Mouse (Mus musculus): ENCODE data around the gene Vegfb. TPM values are rescaled to one million over a fixed set of nuclear protein-coding genes. Genes with fewer than 3 reads are reported as not detected.

The Vegfb gene
- polyA plus RNA-seq (2014; fragmentation: Illumina TruSeq; extraction: RNeasy Lipid Tissue Mini Kit (QIAGEN cat#74804); ENCODE audit: low read depth, low replicate concordance), result 3.3 TPM

DNA sequence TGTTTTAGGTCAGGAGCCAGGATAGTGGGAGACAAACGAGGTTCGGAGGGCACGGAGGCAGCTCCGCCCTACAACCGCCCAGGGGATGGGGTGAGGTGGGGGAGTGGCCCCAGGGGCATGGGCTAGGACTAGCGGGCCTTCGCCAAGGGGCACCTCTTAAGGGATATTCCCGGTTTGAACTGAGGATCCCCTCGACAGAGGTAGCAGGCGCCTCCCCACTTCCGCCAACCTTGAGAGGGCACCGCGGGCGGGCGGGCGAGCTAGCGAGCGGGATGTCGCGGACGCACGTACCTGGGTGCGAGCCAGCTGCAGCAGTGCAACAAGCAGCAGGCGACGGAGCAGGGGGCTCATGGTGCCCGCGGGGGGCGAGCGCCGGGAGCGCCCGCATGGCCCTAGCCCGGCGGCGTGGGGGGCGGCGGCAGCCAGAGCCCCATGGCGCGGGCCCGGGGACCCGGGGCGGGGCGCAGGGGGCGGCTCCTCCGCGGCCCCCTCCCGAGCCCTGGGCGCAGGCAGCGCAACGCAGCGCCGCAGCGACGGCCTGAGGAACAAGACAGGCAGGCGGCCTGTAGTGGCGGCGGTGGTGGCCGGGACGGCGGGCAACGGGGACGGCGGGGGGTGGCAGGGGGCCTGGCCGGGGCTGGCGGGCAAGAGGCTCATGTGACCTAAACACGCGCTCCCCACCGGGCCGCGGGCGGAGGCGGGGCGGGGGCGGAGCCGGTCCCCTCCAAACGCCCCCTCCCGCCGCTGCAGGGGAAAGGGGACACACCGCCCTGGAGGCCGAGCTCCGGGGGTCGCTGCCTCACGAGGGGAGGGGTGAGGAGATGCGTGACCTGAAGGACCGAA lies at the start of gene Vegfb:
TSS of gene Vegfb (minus strand) at position 591 of the 843 bp plus-strand sequence.

DNA sequence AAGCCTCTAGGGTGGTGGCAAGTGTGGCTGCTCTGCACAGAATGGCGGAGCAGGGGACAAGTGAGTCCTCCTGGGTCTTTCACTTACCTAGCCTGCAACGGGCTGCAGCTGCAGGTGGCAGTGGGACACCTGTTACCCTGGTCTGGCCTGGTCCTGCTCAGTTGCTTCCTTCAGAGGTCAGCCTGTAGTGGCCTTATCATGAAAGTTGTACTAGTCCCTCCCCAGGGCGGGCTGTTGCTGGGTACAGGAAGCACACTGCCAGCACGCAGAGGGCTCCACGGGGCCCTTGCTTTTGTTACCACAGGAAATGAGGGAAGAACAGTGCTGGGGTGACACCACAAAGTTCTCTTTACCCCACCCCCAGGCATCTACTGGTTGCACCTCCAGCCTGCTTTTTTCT lies 31.7 kb upstream of the Vegfb start, which contains the start of gene Fermt3:
TSS of gene Fermt3 (minus strand) at position 279 of the 400 bp plus-strand sequence.

DNA sequence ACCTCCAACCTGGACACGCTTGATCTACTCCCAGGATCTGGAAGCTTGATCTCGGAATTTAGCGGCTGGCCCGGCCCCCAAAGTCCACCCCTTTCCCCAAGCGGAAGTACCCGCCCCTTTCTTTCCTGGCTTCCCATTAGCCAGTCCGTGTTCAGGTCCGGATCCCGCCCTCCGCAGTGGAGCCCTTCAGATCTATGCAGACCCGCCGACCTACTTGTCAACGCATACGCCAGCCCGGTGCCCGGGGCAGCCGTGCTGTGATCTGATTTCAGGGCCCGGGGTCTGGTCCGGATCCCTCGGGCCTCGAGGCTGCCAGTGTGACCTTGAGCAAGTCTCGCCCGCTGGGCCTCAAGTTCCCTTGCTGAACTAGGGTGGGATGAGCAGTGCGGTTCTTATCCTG lies 8.6 kb upstream of the Vegfb start, which contains the start of the genes Nudt22 and Trpt1:
TSS of gene Nudt22 (minus strand) at position 112 of the 400 bp plus-strand sequence.
TSS of gene Trpt1 (plus strand) at position 126 of the 400 bp plus-strand sequence.

DNA sequence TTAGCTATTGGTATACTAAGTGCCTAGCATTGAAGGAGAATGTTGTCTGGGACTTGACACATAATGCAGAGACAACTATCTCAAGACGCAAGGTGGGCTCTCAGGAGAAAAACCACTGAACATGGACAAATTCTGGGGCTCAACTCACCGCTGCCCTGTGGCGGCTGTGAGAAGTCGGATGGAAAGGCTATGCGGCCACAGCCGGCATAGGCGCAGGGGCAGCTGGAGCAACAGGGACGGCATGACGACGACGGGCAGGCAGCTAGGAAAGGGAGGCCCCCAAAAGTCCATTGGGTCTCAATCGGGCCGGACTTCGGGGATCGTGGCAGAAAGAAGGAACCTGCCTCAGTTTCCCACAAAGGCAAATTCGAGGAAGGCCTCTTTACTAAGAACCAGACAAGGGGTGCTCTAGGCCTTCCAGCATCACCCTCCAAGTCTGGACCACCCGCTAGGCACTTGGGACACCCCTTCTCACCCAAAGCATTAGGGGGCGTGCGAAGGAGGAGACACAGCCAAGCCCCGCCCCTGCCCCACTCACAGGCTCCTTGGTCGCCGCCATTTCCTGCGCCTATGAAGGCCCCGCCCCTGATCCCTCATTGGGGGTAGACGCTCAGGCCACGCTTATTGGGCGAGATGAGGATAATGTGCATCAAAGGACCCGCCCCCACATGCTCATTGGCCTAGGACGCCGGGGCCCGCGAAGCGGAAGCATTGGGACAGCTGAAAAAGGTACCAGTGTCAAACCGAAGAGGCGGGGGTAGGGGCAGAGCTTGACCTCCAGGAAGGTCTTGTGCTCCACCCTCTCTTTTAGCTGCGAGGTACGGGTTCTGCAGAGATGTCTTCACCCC lies 4.8 kb upstream of the Vegfb start, which contains the start of gene Dnajc4:
TSS of gene Dnajc4 (minus strand) at position 562 of the 848 bp plus-strand sequence.

DNA sequence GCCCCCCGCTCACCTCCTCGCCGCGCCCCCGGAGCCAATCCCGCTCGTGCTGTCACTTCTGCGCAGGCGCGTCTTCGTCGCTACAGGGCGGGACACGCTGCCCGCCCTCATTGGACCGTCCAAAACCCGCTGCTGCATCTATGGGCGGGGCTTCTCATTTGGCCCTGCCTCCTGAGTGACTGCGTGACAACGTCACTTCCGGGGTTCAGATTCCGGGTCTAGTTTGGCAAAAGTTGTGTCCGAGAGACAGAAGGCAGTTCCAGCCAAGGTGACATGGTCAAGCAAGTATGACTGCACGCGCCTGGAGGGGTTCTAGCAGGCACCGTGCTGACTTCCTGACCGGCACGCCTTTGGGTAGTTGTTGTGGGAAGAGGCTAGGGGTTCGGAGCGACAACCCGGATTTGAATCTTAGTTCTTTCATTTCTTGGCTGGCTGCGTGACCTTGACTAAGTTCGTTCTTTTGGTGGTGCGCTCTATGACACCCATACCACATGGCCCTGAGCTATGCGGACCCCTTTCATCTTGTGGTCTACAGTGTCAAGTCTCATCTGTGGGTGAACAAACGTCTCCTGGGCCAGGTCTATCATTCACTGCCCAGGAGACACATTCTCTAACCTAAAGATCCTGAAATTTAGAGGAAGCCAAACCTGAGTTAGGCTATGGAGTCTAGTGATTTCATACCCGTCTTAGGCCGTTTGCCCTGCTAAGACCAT lies 6.9 kb downstream of the Vegfb start, which contains the start of gene Fkbp2:
TSS of gene Fkbp2 (minus strand) at position 121 of the 713 bp plus-strand sequence.

DNA sequence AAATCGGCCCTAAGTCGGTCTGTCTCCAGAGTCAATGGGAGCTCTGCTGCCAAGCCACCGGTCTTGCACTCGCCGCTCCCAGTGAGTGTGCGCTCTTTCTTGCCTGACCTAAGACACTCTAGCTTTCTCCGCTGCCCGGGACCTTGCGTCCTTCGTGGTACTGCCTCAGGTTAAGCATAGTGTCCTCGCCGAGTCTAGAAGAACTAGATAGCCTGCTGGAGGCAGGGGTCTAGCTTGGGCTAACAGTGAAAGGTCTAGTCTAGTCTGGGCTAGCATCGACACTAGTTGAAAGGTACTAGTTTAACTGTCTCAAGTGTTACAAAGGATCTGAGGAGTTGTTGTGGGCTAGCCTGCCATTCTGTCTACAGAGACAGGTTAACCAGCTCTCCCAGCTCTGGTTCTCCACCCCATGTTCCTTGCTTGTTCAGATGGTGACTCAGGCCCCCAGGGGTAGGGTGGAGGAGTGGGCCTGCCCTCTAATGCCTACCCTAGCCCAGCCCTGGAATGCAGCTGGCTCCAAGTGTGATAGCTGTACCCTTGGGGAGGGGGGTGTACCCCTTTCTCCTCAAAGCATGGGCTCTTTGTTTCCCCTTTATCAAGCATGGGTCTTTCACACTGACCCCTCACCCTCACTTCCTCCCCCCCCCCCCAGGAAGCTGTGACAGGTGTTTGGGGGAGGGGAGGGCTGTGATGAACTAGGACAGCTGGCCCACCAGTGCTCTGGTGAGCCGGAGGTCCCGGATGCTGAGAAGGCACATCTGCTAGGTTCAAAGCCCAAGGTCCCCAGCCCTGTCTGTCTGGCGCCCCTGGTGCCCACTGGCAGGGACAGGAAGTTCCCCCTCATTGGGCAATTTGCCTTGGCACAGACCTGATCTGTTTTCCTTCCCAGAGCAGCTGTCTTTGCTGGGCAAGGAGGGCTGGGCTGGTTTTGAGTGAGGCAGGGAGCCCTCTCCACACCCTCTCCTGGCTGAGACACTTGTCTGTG lies 11.6 kb downstream of the Vegfb start, which contains the start of gene Plcb3:
TSS of gene Plcb3 (minus strand) at position 934 of the 985 bp plus-strand sequence.

DNA sequence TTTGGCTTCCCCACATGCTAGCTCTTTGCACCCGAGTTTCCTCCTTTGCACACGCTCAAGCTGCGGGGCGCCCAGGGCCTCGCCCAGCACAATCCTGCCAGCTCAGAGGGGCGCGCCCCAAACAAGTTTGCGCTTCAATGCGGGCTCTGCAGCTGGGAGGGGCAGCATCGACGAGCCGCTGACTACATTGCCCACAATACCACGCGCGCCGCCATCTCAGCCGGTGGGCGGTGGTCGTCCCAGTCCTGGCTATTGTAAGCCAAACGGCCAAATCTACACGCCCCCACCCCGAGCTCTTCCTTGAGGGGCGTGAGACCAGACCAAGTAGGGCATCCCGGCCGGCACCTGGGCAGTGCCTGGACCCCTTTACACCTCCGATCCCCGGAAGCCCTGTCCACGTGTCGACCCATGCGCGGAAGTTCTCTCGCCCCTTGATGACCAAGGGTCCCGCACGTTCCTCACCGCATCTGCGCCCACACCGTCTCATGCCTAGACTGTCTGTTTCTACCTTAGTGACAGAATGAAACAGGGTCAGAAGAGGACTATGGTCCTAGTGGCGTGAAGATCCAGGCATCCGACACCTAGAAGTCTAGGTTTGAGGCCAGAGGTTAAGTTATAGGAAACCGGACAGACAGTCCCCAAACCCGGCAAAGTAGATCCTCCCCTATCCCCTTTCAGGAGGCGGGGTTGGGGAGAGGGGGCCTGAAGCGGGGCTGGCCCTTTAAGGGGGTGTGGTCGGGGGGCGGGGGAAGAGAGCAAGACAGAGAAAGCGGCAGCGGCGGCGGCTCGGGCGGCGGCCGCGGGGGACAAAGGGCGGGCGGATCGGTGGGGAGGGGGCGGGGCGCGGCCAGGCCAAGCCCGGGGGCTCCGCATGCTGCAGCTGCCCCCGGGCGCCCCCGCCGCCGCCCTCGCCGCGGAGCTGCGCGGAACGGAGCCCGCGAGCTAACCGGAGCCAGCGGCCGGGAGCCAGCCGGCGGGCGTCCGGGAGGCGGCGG lies 12.9 kb downstream of the Vegfb start, which contains the start of gene Ppp1r14b:
TSS of gene Ppp1r14b (plus strand) at position 758 of the 995 bp plus-strand sequence.

DNA sequence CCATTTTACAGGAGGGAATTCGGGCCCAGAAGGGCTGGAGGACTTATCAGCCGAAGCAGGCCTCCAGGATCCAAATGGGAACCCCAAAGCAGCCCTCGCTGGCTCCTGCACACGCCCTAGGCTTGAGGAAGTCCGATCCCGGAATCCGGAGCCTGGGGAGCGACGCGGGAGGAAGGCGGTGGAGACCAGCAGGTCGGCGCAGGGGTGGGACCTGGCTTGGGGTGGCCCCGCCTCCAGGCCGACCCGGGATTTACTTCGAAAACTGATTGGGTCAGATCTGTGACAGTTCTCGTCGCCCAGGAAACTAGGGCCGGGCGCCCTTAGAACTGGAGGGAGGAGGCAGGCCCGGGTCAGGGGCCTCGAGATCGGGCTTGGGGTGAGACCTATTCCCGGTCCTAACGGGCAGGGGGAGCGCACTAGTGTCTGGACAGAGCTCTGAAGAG lies 45.2 kb downstream of the Vegfb start, which contains the start of gene Gpr137:
TSS of gene Gpr137 (minus strand) at position 232 of the 443 bp plus-strand sequence.

DNA sequence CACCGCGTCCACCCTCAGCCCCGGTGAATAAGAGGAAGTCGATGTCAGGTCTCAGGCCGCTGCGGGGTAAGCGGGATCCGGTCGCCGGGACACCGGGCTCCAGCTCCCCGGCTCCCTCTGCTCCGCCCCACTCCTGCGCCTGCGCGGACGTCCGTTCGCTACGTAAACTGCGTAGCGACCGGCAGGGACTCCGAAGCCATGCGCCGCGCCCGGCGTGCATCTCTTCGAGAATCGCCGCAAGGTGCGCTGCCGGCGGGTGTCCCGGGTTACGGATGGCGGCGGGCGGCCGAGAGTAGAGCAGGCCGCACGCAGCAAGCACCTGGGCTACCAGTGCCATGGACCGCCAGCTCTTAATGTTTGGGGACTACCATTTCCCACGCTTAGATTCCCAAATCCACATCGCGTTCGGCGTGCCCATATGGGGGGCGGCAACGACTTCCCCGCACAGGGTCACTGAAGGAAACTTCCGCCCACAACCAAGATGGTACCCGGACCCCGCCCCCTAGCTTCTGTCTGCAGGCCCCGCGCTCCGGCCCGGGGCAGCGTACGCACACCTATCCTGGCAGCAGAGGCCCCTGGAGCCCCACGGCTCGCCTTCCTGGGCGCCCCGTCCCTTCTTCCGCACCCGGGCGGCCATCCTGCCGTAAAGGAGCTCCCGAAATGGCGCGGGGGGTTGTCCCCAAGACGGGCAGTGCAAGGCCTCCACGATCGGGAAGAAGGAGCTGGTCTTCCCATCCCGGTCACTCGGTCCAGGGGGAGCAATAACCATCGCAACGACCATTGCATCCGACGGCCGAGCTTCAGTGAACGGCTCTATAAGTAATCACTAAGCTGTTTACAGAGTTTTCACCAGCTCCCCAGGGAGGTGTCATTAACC lies 45.8 kb downstream of the Vegfb start, which contains the start of gene Bad:
TSS of gene Bad (plus strand) at position 490 of the 877 bp plus-strand sequence.

DNA sequence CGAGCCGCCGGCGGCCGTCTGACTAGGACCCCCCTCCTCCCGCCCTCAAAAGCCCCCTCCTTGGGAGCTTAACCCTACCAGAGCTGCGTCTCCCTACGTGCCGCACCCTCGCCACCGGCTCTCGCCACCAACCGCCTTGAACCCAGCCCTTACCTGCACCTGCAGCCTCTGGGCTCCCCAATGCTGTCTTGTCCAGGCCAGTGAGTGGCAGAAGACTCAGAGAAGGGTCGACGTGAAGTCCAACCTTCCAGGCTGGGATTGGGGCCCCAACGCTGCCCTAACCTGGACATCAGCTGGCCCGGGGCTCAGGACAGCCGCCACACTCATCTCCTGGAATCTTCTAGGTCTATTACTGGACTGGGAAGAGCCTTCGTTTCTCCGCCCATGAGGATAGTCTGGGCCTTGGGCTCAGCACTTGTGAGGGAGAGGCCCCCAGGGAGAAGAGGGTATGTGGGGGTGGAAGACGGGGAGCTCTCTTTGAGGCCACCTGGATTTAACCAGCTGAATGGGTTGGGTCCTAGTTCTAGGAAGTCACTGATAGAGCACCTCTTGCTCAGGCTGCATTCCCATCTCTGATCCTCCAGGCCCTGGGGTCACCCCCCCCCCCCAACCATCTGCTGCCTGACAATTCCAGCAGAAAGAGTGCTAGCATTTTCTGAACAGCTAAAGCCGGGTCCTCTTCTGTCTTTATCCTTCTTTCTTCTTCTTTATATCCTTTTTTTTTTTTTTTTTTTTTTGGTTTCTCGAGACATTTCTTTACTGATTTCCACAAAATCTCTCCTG lies 53.1 kb downstream of the Vegfb start, which contains the start of gene Kcnk4:
TSS of gene Kcnk4 (minus strand) at position 321 of the 783 bp plus-strand sequence.

Other genes with a start within 250 kb of the Vegfb start
- not detected for gene Rps6ka4, start 147.0 kb downstream of the Vegfb start, polyA plus RNA-seq (2014; fragmentation: Illumina TruSeq; extraction: RNeasy Lipid Tissue Mini Kit (QIAGEN cat#74804); ENCODE audit: low read depth, low replicate concordance)
- not detected for gene Ccdc88b, start 129.4 kb downstream of the Vegfb start, polyA plus RNA-seq (2014; fragmentation: Illumina TruSeq; extraction: RNeasy Lipid Tissue Mini Kit (QIAGEN cat#74804); ENCODE audit: low read depth, low replicate concordance)
- gene Trmt112, start 78.0 kb downstream of the Vegfb start, polyA plus RNA-seq (2014; fragmentation: Illumina TruSeq; extraction: RNeasy Lipid Tissue Mini Kit (QIAGEN cat#74804); ENCODE audit: low read depth, low replicate concordance), result 20.7 TPM
- gene Prdx5, start 77.5 kb downstream of the Vegfb start, polyA plus RNA-seq (2014; fragmentation: Illumina TruSeq; extraction: RNeasy Lipid Tissue Mini Kit (QIAGEN cat#74804); ENCODE audit: low read depth, low replicate concordance), result 53.2 TPM
- gene Esrra, start 65.8 kb downstream of the Vegfb start, polyA plus RNA-seq (2014; fragmentation: Illumina TruSeq; extraction: RNeasy Lipid Tissue Mini Kit (QIAGEN cat#74804); ENCODE audit: low read depth, low replicate concordance), result 2.0 TPM
- gene Catsperz, start 62.3 kb downstream of the Vegfb start, polyA plus RNA-seq (2014; fragmentation: Illumina TruSeq; extraction: RNeasy Lipid Tissue Mini Kit (QIAGEN cat#74804); ENCODE audit: low read depth, low replicate concordance), result not detected
- not detected for gene Kcnk4, start 53.1 kb downstream of the Vegfb start, polyA plus RNA-seq (2014; fragmentation: Illumina TruSeq; extraction: RNeasy Lipid Tissue Mini Kit (QIAGEN cat#74804); ENCODE audit: low read depth, low replicate concordance)
- gene Bad, start 45.8 kb downstream of the Vegfb start, polyA plus RNA-seq (2014; fragmentation: Illumina TruSeq; extraction: RNeasy Lipid Tissue Mini Kit (QIAGEN cat#74804); ENCODE audit: low read depth, low replicate concordance), result 0.90 TPM
- gene Gpr137, start 45.2 kb downstream of the Vegfb start, polyA plus RNA-seq (2014; fragmentation: Illumina TruSeq; extraction: RNeasy Lipid Tissue Mini Kit (QIAGEN cat#74804); ENCODE audit: low read depth, low replicate concordance), result 0.98 TPM
- 2.9 TPM for gene Ppp1r14b, start 12.7 kb downstream of the Vegfb start, polyA plus RNA-seq (2014; fragmentation: Illumina TruSeq; extraction: RNeasy Lipid Tissue Mini Kit (QIAGEN cat#74804); ENCODE audit: low read depth, low replicate concordance)
- 1.5 TPM for gene Plcb3, start 11.2 kb downstream of the Vegfb start, polyA plus RNA-seq (2014; fragmentation: Illumina TruSeq; extraction: RNeasy Lipid Tissue Mini Kit (QIAGEN cat#74804); ENCODE audit: low read depth, low replicate concordance)
- 20.9 TPM for gene Fkbp2, start 7.2 kb downstream of the Vegfb start, polyA plus RNA-seq (2014; fragmentation: Illumina TruSeq; extraction: RNeasy Lipid Tissue Mini Kit (QIAGEN cat#74804); ENCODE audit: low read depth, low replicate concordance)
- gene Dnajc4, start 4.9 kb upstream of the Vegfb start, polyA plus RNA-seq (2014; fragmentation: Illumina TruSeq; extraction: RNeasy Lipid Tissue Mini Kit (QIAGEN cat#74804); ENCODE audit: low read depth, low replicate concordance), result 2.7 TPM
- not detected for gene Nudt22, start 8.5 kb upstream of the Vegfb start, polyA plus RNA-seq (2014; fragmentation: Illumina TruSeq; extraction: RNeasy Lipid Tissue Mini Kit (QIAGEN cat#74804); ENCODE audit: low read depth, low replicate concordance)
- 0.58 TPM for gene Trpt1, start 8.5 kb upstream of the Vegfb start, polyA plus RNA-seq (2014; fragmentation: Illumina TruSeq; extraction: RNeasy Lipid Tissue Mini Kit (QIAGEN cat#74804); ENCODE audit: low read depth, low replicate concordance)
- 0.16 TPM for gene Fermt3, start 31.8 kb upstream of the Vegfb start, polyA plus RNA-seq (2014; fragmentation: Illumina TruSeq; extraction: RNeasy Lipid Tissue Mini Kit (QIAGEN cat#74804); ENCODE audit: low read depth, low replicate concordance)
- gene Stip1, start 52.3 kb upstream of the Vegfb start, polyA plus RNA-seq (2014; fragmentation: Illumina TruSeq; extraction: RNeasy Lipid Tissue Mini Kit (QIAGEN cat#74804); ENCODE audit: low read depth, low replicate concordance), result 34.1 TPM
- gene Macrod1, start 69.2 kb upstream of the Vegfb start, polyA plus RNA-seq (2014; fragmentation: Illumina TruSeq; extraction: RNeasy Lipid Tissue Mini Kit (QIAGEN cat#74804); ENCODE audit: low read depth, low replicate concordance), result 9.3 TPM
- gene Flrt1, start 118.1 kb upstream of the Vegfb start, polyA plus RNA-seq (2014; fragmentation: Illumina TruSeq; extraction: RNeasy Lipid Tissue Mini Kit (QIAGEN cat#74804); ENCODE audit: low read depth, low replicate concordance), result not detected
- 15.7 TPM for gene Otub1, start 218.7 kb upstream of the Vegfb start, polyA plus RNA-seq (2014; fragmentation: Illumina TruSeq; extraction: RNeasy Lipid Tissue Mini Kit (QIAGEN cat#74804); ENCODE audit: low read depth, low replicate concordance)
- 131 TPM for gene Cox8a, start 230.0 kb upstream of the Vegfb start, polyA plus RNA-seq (2014; fragmentation: Illumina TruSeq; extraction: RNeasy Lipid Tissue Mini Kit (QIAGEN cat#74804); ENCODE audit: low read depth, low replicate concordance)

All from liver, adult 10 weeks (tissue).